Mouse (Mus musculus): ENCODE measurements around the gene Ppp1r14b.

- no peak for TF ChIP-seq CTCF (IDR thresholded peaks at IDR 0.05; ENCODE audit: low read depth, low read length)
- TF ChIP-seq EP300 (IDR thresholded peaks at IDR 0.05; ENCODE audit: insufficient read depth, low read depth, low read length) = no peak
- TF ChIP-seq POLR2A (IDR thresholded peaks at IDR 0.05; ENCODE audit: insufficient read depth, low read length) = no peak
Measured at GRCm38 (mm10) chr19:6939106-6940002, 35.4 kb upstream of the Ppp1r14b start.

Measured in ES-Bruce4 (cell line).